ENCODE assay signal across 8 mouse cellular contexts in the genomic region with DNA sequence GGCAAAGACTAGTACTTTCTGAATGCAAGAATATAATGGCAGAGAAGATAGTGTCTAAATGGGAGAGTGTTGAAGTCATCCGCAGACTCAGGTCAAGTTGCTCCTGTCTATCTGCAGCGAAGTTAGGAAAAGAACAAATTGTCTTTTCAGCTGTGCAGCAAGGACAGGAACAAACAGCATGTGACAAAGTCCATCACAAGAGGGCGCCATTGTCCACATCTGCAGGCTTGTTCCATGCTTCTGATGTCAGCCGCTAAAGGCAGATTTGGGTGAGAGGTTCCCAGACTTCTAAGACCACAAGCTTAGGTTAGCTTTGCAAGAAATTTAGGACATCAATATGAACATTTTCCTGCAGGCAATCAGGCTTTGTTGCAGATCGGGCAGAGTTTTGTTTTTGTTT.
A peak's percentile ranks its signal among the peaks of the same experiment; 100 is the strongest.
DNase-seq lines count a peak whose midpoint lies in the region; ATAC-seq and TF ChIP-seq lines count a peak whose summit lies in the region.

No protein-coding gene starts in this region.

- peak; percentile 88 for TF ChIP-seq CTCF in ES-Bruce4 (IDR thresholded peaks at IDR 0.05; ENCODE audit: low read depth, low read length)
- TF ChIP-seq CTCF in brain, embryonic 14.5 days (IDR thresholded peaks at IDR 0.05; ENCODE audit: borderline replicate concordance, extremely low read depth, insufficient read depth, insufficient read length), result peak; percentile 93
- TF ChIP-seq CTCF in lung, embryonic 14.5 days (IDR thresholded peaks at IDR 0.05; ENCODE audit: low read depth), result peak; percentile 92

- DNase-seq in brain, embryonic 14.5 days (ENCODE audit: low read depth), result peak; percentile 91
- DNase-seq in fibroblast of lung, adult 2 months (ENCODE audit: low read depth), result peak; percentile 23
- peak; percentile 73 to 92 for DNase-seq in layer of hippocampus, adult 18-20 months (ENCODE audit: low spot score in 2 of 2)
- peak; percentile 92 for DNase-seq in lung, embryonic 14.5 days
- DNase-seq in retina, adult 2 months (ENCODE audit: low read depth, low spot score), result peak; percentile 39
- DNase-seq in urinary bladder, postnatal 36 days (ENCODE audit: low spot score in 2 of 2), result peak; percentile 60 to 75

- no peaks in the 10 kb centered on the region for H3K4me1 ChIP-seq in ES-Bruce4 (ENCODE audit: control insufficient read depth, insufficient read depth, low read length)
- no peaks in the 10 kb centered on the region for H3K4me1 ChIP-seq in lung, embryonic 14.5 days (ENCODE audit: insufficient read depth)

- no peaks in the 10 kb centered on the region for H3K36me3 ChIP-seq in ES-Bruce4 (ENCODE audit: control insufficient read depth, insufficient read depth, low read length, poor library complexity, severe bottlenecking)
- H3K36me3 ChIP-seq in lung, embryonic 14.5 days (ENCODE audit: insufficient read depth), result no peaks in the 10 kb centered on the region

- TF ChIP-seq EP300 in ES-Bruce4 (IDR thresholded peaks at IDR 0.05; ENCODE audit: insufficient read depth, low read depth, low read length), result no peak

- no peaks in the 10 kb centered on the region for H3K27me3 ChIP-seq in ES-Bruce4 (ENCODE audit: control insufficient read depth, insufficient read depth, low read length, poor library complexity, severe bottlenecking)
- H3K27me3 ChIP-seq in lung, embryonic 14.5 days (ENCODE audit: insufficient read depth, low read length), result no peaks in the 10 kb centered on the region

- no peak for TF ChIP-seq POLR2A in ES-Bruce4 (IDR thresholded peaks at IDR 0.05; ENCODE audit: insufficient read depth, low read length)
- no peak for TF ChIP-seq POLR2A in brain, embryonic 14.5 days (IDR thresholded peaks at IDR 0.05; ENCODE audit: borderline replicate concordance, extremely low read depth, insufficient read depth, insufficient read length, poor library complexity, severe bottlenecking)

- peak; percentile 85 to 93 for ATAC-seq in hematopoietic stem cell, adult 5-6 weeks (replicated peaks in 1 of 2; ENCODE audit: insufficient read depth in 1 of 2, low FRiP score in 2 of 2, low TSS enrichment in 1 of 2, low read depth in 1 of 2, poor library complexity in 2 of 2, severe bottlenecking in 2 of 2)
- ATAC-seq in lung, embryonic 14.5 days (ENCODE audit: insufficient read depth), result peak; percentile 62

- no peak overlapping the region for H3K27ac ChIP-seq in ES-Bruce4 (ENCODE audit: insufficient read depth, low read length)
- no peak overlapping the region for H3K27ac ChIP-seq in lung, embryonic 14.5 days (ENCODE audit: low read depth)

- no peaks in the 10 kb centered on the region for H3K9me3 ChIP-seq in ES-Bruce4 (replicated peaks; ENCODE audit: control insufficient read depth, insufficient read depth, low read length, poor library complexity, severe bottlenecking)
- H3K9me3 ChIP-seq in lung, embryonic 14.5 days (ENCODE audit: low read depth, low read length), result no peaks in the 10 kb centered on the region

- H3K4me2 ChIP-seq in lung, embryonic 14.5 days, result no peak overlapping the region

- WGBS in lung, embryonic 14.5 days, result 15% methylated on average over 5 of the region's 5 CpGs

- no peak overlapping the region for H3K9ac ChIP-seq in ES-Bruce4 (ENCODE audit: low read depth, poor library complexity, severe bottlenecking)
- no peak overlapping the region for H3K9ac ChIP-seq in lung, embryonic 14.5 days

- H3K4me3 ChIP-seq in ES-Bruce4 (ENCODE audit: low read depth, low read length), result no peak overlapping the region
- H3K4me3 ChIP-seq in lung, embryonic 14.5 days (ENCODE audit: low read depth, low read length), result no peak overlapping the region

Comparison
In these comparisons a context has a peak if more than half of its experiments do, and no peak if none do; other contexts are left out.
1. DNase-seq: peak in every context shown above with its lines; median percentile 92 in lung, embryonic 14.5 days; 91 in brain, embryonic 14.5 days; 82 in layer of hippocampus, adult 18-20 months; 68 in urinary bladder, postnatal 36 days; 39 in retina, adult 2 months; 23 in fibroblast of lung, adult 2 months.